Mouse (Mus musculus) inflammation-experienced regulatory T-cells (primary cell): ENCODE results near the gene Mrs2. TPM values are rescaled to one million over a fixed set of nuclear protein-coding genes. Genes with fewer than 3 reads are reported as not detected.

Experiments used
- polyA plus RNA-seq, 2 experiments: library from polyadenylated mRNA; unstranded; fragments of 100-300 nt; shearing (Covaris generic); gene quantifications; one replicate each; pipeline ENCODE4 v1.2.1; 2017

Gene Mrs2
- 10 to 100 TPM; 19.9 to 39.2 TPM for polyA plus RNA-seq

DNA sequence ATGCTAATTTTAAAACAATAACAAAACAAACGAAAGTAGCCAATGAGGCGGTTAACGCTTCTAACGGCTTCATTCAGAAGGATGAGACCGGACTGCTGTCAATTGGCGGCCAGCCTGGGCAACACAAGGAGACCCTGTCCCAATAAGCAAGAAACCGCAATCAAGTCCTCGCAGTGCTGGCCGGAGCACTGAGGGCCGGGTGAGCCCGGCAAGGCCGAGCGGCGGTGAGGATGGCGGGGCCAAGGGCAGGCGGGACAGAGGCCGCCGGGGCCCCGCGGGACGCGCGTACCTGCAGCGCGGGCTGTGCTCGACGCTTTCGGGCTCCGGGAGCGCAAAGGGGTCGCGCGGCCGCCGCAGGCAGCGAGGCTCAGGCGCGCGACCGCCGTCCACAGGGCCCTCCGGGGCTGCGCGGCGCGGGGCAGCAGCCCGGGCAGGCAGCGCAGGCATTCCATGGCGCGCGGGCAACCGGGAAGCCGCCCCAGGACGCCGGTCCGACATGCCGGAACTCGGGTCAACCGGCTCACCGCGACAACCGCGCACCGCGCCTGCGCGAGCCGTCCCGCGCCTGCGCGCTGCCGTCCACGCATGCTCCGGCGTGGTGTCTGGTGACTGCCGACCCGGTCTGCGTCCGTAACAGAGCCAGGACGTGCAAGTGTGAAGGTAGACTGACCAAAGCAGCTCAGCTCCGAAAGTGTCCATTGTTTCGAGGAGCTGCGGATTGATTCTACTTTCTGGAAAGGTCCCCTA, at the start of gene Mrs2:
Gene Mrs2 (minus strand): TSS at position 587 of the 747 bp plus-strand sequence.

DNA sequence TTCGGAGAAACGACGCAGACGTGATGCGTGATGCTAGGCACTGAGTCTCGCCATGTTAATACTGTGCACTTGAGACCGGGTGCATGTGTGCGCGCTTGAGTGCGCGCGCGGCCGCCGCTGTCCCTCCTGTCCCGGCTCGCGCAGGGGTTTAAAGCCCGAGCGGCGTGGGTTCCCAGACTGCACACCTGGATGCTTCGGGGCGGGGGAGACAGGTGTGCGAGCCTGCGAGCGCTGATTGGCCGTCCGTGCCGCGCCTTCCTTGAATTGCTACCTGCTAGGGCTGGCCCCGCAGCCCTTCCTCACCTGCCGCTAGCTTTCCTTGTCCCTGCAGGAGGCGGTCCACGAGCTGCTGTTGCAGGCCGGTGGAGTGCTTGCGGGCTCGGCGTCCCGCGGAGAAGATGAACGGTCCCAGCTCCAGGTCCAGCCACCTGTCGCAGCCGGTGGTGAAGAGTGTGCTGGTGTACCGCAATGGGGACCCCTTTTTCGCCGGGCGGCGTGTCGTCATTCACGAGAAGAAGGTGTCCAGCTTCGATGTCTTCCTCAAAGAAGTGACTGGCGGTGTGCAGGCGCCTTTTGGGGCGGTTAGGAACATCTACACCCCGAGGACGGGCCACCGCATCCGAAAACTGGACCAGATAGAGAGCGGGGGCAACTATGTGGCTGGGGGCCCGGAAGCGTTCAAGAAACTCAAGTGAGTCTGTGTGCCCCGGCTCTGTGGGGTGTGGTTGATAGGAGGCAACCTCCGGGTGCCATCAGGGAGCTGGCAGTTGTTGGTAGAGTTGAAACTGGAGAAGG, 35.9 kb upstream of the Mrs2 start, which contains the start of gene Dcdc2a:
Gene Dcdc2a (plus strand): TSS at position 132 of the 795 bp plus-strand sequence.

DNA sequence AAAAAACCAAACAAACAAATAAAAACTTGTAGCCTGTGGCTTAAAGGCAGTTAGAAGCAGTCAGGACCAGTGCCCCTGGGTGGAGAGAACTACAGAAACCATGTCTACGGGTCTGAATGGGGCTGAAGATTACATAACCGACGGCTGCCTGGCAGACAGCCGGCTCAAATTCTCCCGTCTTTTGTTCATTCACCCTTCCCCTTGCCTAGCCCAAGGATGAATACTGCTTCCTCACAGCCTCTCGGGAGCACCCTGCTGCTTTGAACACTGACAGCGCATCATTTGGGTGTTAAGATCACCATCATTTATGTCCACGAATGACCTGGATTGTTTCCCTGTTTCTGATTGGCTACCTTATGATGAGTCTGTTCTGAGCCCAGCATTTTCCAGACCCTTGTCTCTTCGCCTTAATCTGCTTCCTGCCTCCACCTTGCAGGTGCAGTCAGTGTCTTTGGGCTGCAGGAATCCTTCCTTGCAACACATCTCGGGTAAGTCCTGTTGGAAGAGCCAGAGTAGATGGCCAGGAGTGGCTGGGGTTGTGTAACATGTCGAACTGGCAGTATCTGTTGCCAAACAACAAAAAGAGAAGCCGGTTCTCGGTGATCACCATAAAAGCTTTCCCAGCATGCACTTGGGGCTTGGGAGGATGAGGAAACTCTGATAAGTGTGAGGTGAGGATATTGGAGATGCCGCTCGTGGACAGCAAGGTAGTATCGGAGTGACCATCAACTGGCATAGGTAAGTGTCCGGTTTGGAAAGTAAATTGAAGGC, 77.5 kb downstream of the Mrs2 start, which contains the start of gene Gpld1:
Gene Gpld1 (plus strand): TSS at position 641 of the 771 bp plus-strand sequence.

Other genes starting within 250 kb of the Mrs2 start
- 10 to 100 TPM; 12.9 to 21.1 TPM for gene BC005537, start 218.7 kb downstream of the Mrs2 start, polyA plus RNA-seq
- 10 to 100 TPM; 58.9 to 81.5 TPM for gene Acot13, start 188.8 kb downstream of the Mrs2 start, polyA plus RNA-seq
- 10 to 100 TPM; 62.6 to 63.8 TPM for gene Tdp2, start 188.7 kb downstream of the Mrs2 start, polyA plus RNA-seq
- gene D130043K22Rik, start 175.2 kb downstream of the Mrs2 start, polyA plus RNA-seq, result 1 to 10 TPM in 1 of 2 experiments, under 1 TPM in 1; 0.49 to 4.5 TPM
- 1 to 10 TPM; 1.3 to 1.8 TPM for gene Aldh5a1, start 82.7 kb downstream of the Mrs2 start, polyA plus RNA-seq
- 1 to 10 TPM; 3.7 to 8.1 TPM for gene Gpld1, start 77.2 kb downstream of the Mrs2 start, polyA plus RNA-seq
- under 1 TPM in 1 of 2 experiments, not detected in 1; 0.33 TPM for gene Dcdc2a, start 35.6 kb upstream of the Mrs2 start, polyA plus RNA-seq